Mouse (Mus musculus): ENCODE measurements around the gene Qpct. TPM values are rescaled to one million over a fixed set of nuclear protein-coding genes. Genes with fewer than 3 reads are reported as not detected.

Gene Qpct
- polyA plus RNA-seq, 1 experiment, result 2.7 TPM

- DNase-seq, result peak; percentile 77
- Histone ChIP-seq H3K27me3 (ENCODE audit: control insufficient read depth, insufficient read depth, low read length) (no peaks in the 10 kb centered on the region), H3K4me1 (replicated peaks; ENCODE audit: control insufficient read depth, insufficient read depth, low read length) (0 out of 2 replicates have a peak, but pooled peaks cover 6% of the 10 kb centered on the region), H3K36me3 (ENCODE audit: control insufficient read depth, insufficient read depth, low read length) (no peaks in the 10 kb centered on the region), H3K4me3 (ENCODE audit: control insufficient read depth, insufficient read depth, low read length) (peak within 1 kb of the TSS; percentile 97), H3K27ac (ENCODE audit: control insufficient read depth, insufficient read depth, low read length) (no peak within 1 kb of the TSS)
- 1% methylated on average over 103 of the region's 113 CpGs for WGBS
- TF ChIP-seq POLR2A (IDR thresholded peaks at IDR 0.05; ENCODE audit: control insufficient read depth, extremely low read depth, insufficient read depth, low read length, poor library complexity) (peak; percentile 44; the same call in 1 of the 2 replicates), CTCF (IDR thresholded peaks at IDR 0.05; ENCODE audit: borderline replicate concordance, control insufficient read depth, extremely low read depth, insufficient read depth, low read length, poor library complexity) (no peak)
Observed at GRCm38 (mm10) chr17:79020208-79020983, 31.3 kb upstream of the Qpct start, which contains the start of gene Prkd3. TSS of gene Prkd3 (minus strand) at chr17:79020816.

GRCm38 (mm10) chr17:79020984-79021335 is 30.7 kb upstream of the Qpct start:
- no peak for DNase-seq
- no peak for TF ChIP-seq POLR2A (IDR thresholded peaks at IDR 0.05; ENCODE audit: control insufficient read depth, extremely low read depth, insufficient read depth, low read length, poor library complexity)
- TF ChIP-seq CTCF (IDR thresholded peaks at IDR 0.05; ENCODE audit: borderline replicate concordance, control insufficient read depth, extremely low read depth, insufficient read depth, low read length, poor library complexity), result no peak
- Histone ChIP-seq H3K27ac (ENCODE audit: control insufficient read depth, insufficient read depth, low read length) (no peak overlapping the region), H3K36me3 (ENCODE audit: control insufficient read depth, insufficient read depth, low read length) (no peaks in the 10 kb centered on the region), H3K4me1 (replicated peaks; ENCODE audit: control insufficient read depth, insufficient read depth, low read length) (0 out of 2 replicates have a peak, but pooled peaks cover 3% of the 10 kb centered on the region), H3K4me3 (ENCODE audit: control insufficient read depth, insufficient read depth, low read length) (peak overlapping the region; percentile 77), H3K27me3 (ENCODE audit: control insufficient read depth, insufficient read depth, low read length) (no peaks in the 10 kb centered on the region)
- 2% methylated on average over 24 of the region's 24 CpGs for WGBS

GRCm38 (mm10) chr17:79022746-79023145 is 29.0 kb upstream of the Qpct start:
- Histone ChIP-seq H3K4me1 (replicated peaks; ENCODE audit: control insufficient read depth, insufficient read depth, low read length) (0 out of 2 replicates have a peak, but pooled peaks cover 3% of the 10 kb centered on the region), H3K36me3 (ENCODE audit: control insufficient read depth, insufficient read depth, low read length) (no peaks in the 10 kb centered on the region), H3K27ac (ENCODE audit: control insufficient read depth, insufficient read depth, low read length) (no peak overlapping the region), H3K4me3 (ENCODE audit: control insufficient read depth, insufficient read depth, low read length) (no peak overlapping the region), H3K27me3 (ENCODE audit: control insufficient read depth, insufficient read depth, low read length) (no peaks in the 10 kb centered on the region)
- no peak for TF ChIP-seq POLR2A (IDR thresholded peaks at IDR 0.05; ENCODE audit: control insufficient read depth, extremely low read depth, insufficient read depth, low read length, poor library complexity)
- TF ChIP-seq CTCF (IDR thresholded peaks at IDR 0.05; ENCODE audit: borderline replicate concordance, control insufficient read depth, extremely low read depth, insufficient read depth, low read length, poor library complexity), result no peak
- WGBS, result 23% methylated on average over 3 of the region's 3 CpGs
- no peak for DNase-seq

GRCm38 (mm10) chr17:79024544-79024943 is 27.2 kb upstream of the Qpct start:
- 76% methylated on average over 4 of the region's 4 CpGs for WGBS
- no peak for DNase-seq
- Histone ChIP-seq H3K4me3 (ENCODE audit: control insufficient read depth, insufficient read depth, low read length) (no peak overlapping the region), H3K27me3 (ENCODE audit: control insufficient read depth, insufficient read depth, low read length) (no peaks in the 10 kb centered on the region), H3K4me1 (replicated peaks; ENCODE audit: control insufficient read depth, insufficient read depth, low read length) (no peaks in the 10 kb centered on the region), H3K36me3 (ENCODE audit: control insufficient read depth, insufficient read depth, low read length) (no peaks in the 10 kb centered on the region), H3K27ac (ENCODE audit: control insufficient read depth, insufficient read depth, low read length) (no peak overlapping the region)
- TF ChIP-seq CTCF (IDR thresholded peaks at IDR 0.05; ENCODE audit: borderline replicate concordance, control insufficient read depth, extremely low read depth, insufficient read depth, low read length, poor library complexity) (no peak), POLR2A (IDR thresholded peaks at IDR 0.05; ENCODE audit: control insufficient read depth, extremely low read depth, insufficient read depth, low read length, poor library complexity) (no peak)

- Histone ChIP-seq H3K27me3 (ENCODE audit: control insufficient read depth, insufficient read depth, low read length) (no peaks in the 10 kb centered on the region), H3K4me1 (replicated peaks; ENCODE audit: control insufficient read depth, insufficient read depth, low read length) (no peaks in the 10 kb centered on the region), H3K36me3 (ENCODE audit: control insufficient read depth, insufficient read depth, low read length) (no peaks in the 10 kb centered on the region), H3K27ac (ENCODE audit: control insufficient read depth, insufficient read depth, low read length) (no peak overlapping the region), H3K4me3 (ENCODE audit: control insufficient read depth, insufficient read depth, low read length) (no peak overlapping the region)
- WGBS, result 89% methylated on average over 3 of the region's 3 CpGs
- no peak for DNase-seq
- no peak for TF ChIP-seq CTCF (IDR thresholded peaks at IDR 0.05; ENCODE audit: borderline replicate concordance, control insufficient read depth, extremely low read depth, insufficient read depth, low read length, poor library complexity)
- no peak for TF ChIP-seq POLR2A (IDR thresholded peaks at IDR 0.05; ENCODE audit: control insufficient read depth, extremely low read depth, insufficient read depth, low read length, poor library complexity)
Observed at GRCm38 (mm10) chr17:79029226-79029625, 22.5 kb upstream of the Qpct start.

- no peaks in the 10 kb centered on the region for H3K36me3 ChIP-seq (ENCODE audit: control insufficient read depth, insufficient read depth, low read length)
- no peaks in the 10 kb centered on the region for H3K4me1 ChIP-seq (replicated peaks; ENCODE audit: control insufficient read depth, insufficient read depth, low read length)
- no peak for TF ChIP-seq POLR2A (IDR thresholded peaks at IDR 0.05; ENCODE audit: control insufficient read depth, extremely low read depth, insufficient read depth, low read length, poor library complexity)
- TF ChIP-seq CTCF (IDR thresholded peaks at IDR 0.05; ENCODE audit: borderline replicate concordance, control insufficient read depth, extremely low read depth, insufficient read depth, low read length, poor library complexity), result no peak
- no peak for DNase-seq
- 81% methylated on average over 5 of the region's 5 CpGs for WGBS
- no peak overlapping the region for H3K4me3 ChIP-seq (ENCODE audit: control insufficient read depth, insufficient read depth, low read length)
- no peak overlapping the region for H3K27ac ChIP-seq (ENCODE audit: control insufficient read depth, insufficient read depth, low read length)
- no peaks in the 10 kb centered on the region for H3K27me3 ChIP-seq (ENCODE audit: control insufficient read depth, insufficient read depth, low read length)
Observed at GRCm38 (mm10) chr17:79031569-79031968, 20.1 kb upstream of the Qpct start.

All from thymus, adult 2 months (tissue).